Mouse (Mus musculus) limb, embryonic 14.5 days (tissue): Measurements from ENCODE around the gene Mlycd. TPM values are rescaled to one million over a fixed set of nuclear protein-coding genes. Genes with fewer than 3 reads are reported as not detected.

Experiments
- ATAC-seq: fragments of 200-750 bp; cut with Nextera tagmentation; 2 replicates; pipeline ENCODE4 v1.8.0; 2017; ENCODE audit warnings: low read depth, moderate number of reproducible peaks, moderate TSS enrichment; ENCODE audit not compliant: low FRiP score
- DNase-seq: peaks from one replicate; pipeline ENCODE4 v3.0.0-alpha.2; 2015; ENCODE audit warnings: low spot score
- H3K27ac ChIP-seq: fragments of 300-500 bp; sonication (generic); replicated peaks from 2 replicates; pipeline ENCODE4 v1.5.1; 2014; ENCODE audit warnings: low read depth, mild to moderate bottlenecking, low read length, moderate library complexity, mixed read lengths
- H3K27me3 ChIP-seq: fragments of 300-500 bp; sonication (generic); 2 replicates; pipeline ENCODE4 v1.6.1; 2014; ENCODE audit warnings: low read length, mixed read lengths; ENCODE audit not compliant: control insufficient read depth, insufficient read depth
- H3K36me3 ChIP-seq: fragments of 300-500 bp; sonication (generic); 2 replicates; pipeline ENCODE4 v1.6.1; 2014; ENCODE audit warnings: mild to moderate bottlenecking, low read length, moderate library complexity, mixed read lengths; ENCODE audit not compliant: control insufficient read depth, insufficient read depth
- H3K4me1 ChIP-seq: fragments of 300-500 bp; sonication (generic); 2 replicates; pipeline ENCODE4 v1.6.1; 2014; ENCODE audit warnings: antibody characterized with exemption, low read length, mixed read lengths; ENCODE audit not compliant: control insufficient read depth, insufficient read depth
- H3K4me2 ChIP-seq: fragments of 300-500 bp; sonication (generic); replicated peaks from 2 replicates; pipeline ENCODE4 v1.6.1; 2014; ENCODE audit warnings: low read depth, mild to moderate bottlenecking, low read length, moderate library complexity; ENCODE audit not compliant: severe bottlenecking
- H3K4me3 ChIP-seq: fragments of 300-500 bp; sonication (generic); replicated peaks from 2 replicates; pipeline ENCODE4 v1.5.1; 2014; ENCODE audit warnings: low read length
- H3K9ac ChIP-seq: fragments of 300-500 bp; sonication (generic); 2 replicates; pipeline ENCODE4 v1.6.1; 2014; ENCODE audit warnings: mild to moderate bottlenecking, low read depth, low read length, moderate library complexity; ENCODE audit not compliant: severe bottlenecking
- H3K9me3 ChIP-seq: fragments of 300-500 bp; sonication (generic); 2 replicates; pipeline ENCODE4 v1.6.1; 2016; ENCODE audit warnings: low read length; ENCODE audit not compliant: control insufficient read depth
- POLR2A ChIP-seq: fragments of 200-500 bp; IDR thresholded peaks from 2 replicates; pipeline ENCODE4 v1.8.0; 2012; ENCODE audit warnings: inconsistent platforms, mild to moderate bottlenecking, moderate library complexity, borderline replicate concordance; ENCODE audit not compliant: insufficient read depth, insufficient read length; ENCODE audit errors: extremely low read depth
- WGBS: fragments of 180-500 bp; shearing (Covaris S2); extraction: QIAGEN DNeasy Blood & Tissue Kit; methylation state at CpG from one replicate; pipeline ENCODE4 v1.1.7; 2014; 5-methylcytosine and 5-hydroxymethylcytosine counted together
- polyA plus RNA-seq, 2 experiments: library from polyadenylated mRNA; depleted of rRNA in 1 of 2; stranded (reverse) in 1 of 2; unstranded in 1 of 2; fragments of >200 nt; fragmentation: Nextera tagmentation in 1 of 2; extraction: Ambion mirVana in 1 of 2; gene quantifications; 2 replicates each; pipeline versions ENCODE4 v1.2.1 to v1.2.3; 2012 to 2014

Gene Mlycd
- polyA plus RNA-seq, 2 experiments: 13.6 to 19.1 TPM

DNA sequence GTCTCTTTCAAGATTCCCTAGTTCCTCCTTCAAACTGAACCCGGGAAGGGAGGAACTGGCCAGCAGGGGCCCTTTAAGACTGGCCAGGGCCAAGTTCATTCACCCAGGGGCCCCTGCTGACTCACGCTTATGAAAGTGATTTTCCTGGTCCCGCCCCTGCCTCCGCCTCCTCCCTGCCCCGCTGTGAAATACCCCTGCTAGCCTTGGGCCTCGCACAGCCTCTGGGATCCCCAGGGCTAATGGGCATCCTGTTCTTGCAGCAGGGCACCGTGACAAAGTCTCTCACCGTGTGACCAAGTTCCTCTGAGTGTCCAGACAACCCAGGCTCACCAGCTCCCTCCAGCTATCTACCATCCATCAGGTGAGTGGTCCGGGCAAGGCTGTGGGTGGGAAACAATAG lies 42.3 kb downstream of the Mlycd start:
- ATAC-seq: no peak
- TF ChIP-seq POLR2A: no peak

DNA sequence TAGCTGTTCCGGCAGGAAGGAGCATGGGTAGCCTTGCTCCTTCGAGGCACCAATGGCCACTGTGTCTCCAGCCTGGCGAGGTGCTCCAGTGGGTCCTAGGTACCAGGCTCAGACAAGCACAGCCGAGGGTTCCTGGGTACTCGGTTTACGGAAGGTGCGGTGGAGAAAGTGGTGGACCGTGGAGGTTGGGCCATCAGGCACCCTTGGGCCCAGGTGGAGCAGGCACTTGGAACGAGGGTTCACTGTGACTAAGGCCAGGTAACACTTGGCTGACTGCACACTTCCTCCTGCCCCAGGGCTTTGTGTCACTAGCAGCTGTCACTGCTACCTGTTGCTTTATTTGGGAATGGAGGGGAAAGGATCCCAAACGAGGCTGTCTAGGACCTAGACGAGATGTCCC lies 42.8 kb downstream of the Mlycd start:
- H3K4me3 ChIP-seq: no peak overlapping the region
- no peak for ATAC-seq
- 58% methylated on average over 11 of the region's 11 CpGs for WGBS
- no peaks in the 10 kb centered on the region for H3K9me3 ChIP-seq
- H3K36me3 ChIP-seq: no peaks in the 10 kb centered on the region
- no peak for DNase-seq
- no peak overlapping the region for H3K27ac ChIP-seq
- no peak for TF ChIP-seq POLR2A
- H3K9ac ChIP-seq: no peak overlapping the region
- no peaks in the 10 kb centered on the region for H3K27me3 ChIP-seq
- H3K4me2 ChIP-seq: no peak overlapping the region
- H3K4me1 ChIP-seq: peaks cover 7% of the 10 kb centered on the region; the same call in 1 of the 2 replicates

More for the DNA sequence above, 42.3 kb downstream of the Mlycd start:
- no peaks in the 10 kb centered on the region for H3K36me3 ChIP-seq
- H3K9ac ChIP-seq: no peak overlapping the region
- 9% methylated on average over 9 of the region's 9 CpGs for WGBS
- H3K4me3 ChIP-seq: no peak overlapping the region
- H3K27me3 ChIP-seq: no peaks in the 10 kb centered on the region
- H3K27ac ChIP-seq: no peak overlapping the region
- H3K4me1 ChIP-seq: peaks cover 7% of the 10 kb centered on the region; the same call in 1 of the 2 replicates
- 0 out of 2 replicates have a peak overlapping the region, but pooled peaks have one; percentile 15 for H3K4me2 ChIP-seq
- DNase-seq: no peak
- H3K9me3 ChIP-seq: no peaks in the 10 kb centered on the region

DNA sequence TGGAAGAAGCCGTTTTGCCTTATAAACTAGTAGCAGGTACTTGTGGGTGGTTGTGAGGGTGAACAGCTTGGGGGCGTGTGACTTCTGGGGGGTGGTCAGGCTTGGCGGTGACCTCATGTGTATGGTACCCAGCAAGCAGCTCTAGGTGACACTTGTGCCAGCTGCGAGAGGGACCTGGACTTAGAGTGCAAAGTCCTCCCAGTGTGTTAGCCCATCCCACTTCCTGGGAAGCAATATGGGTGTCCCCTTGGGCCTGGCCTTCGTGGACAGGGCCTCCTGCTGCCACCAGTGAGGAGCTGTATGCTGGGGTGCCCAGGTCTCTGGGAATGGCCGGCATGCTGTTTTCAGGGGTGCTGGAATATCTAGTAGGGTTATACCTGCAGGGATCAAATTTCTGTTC lies 44.2 kb downstream of the Mlycd start:
- no peak for TF ChIP-seq POLR2A
- no peak for DNase-seq
- Histone ChIP-seq H3K27me3 (no peaks in the 10 kb centered on the region), H3K4me3 (no peak overlapping the region), H3K9ac (no peak overlapping the region), H3K4me2 (no peak overlapping the region), H3K36me3 (no peaks in the 10 kb centered on the region), H3K9me3 (no peaks in the 10 kb centered on the region), H3K27ac (no peak overlapping the region), H3K4me1 (peaks cover 7% of the 10 kb centered on the region; the same call in 1 of the 2 replicates)
- 84% methylated on average over 6 of the region's 6 CpGs for WGBS
- ATAC-seq: no peak

DNA sequence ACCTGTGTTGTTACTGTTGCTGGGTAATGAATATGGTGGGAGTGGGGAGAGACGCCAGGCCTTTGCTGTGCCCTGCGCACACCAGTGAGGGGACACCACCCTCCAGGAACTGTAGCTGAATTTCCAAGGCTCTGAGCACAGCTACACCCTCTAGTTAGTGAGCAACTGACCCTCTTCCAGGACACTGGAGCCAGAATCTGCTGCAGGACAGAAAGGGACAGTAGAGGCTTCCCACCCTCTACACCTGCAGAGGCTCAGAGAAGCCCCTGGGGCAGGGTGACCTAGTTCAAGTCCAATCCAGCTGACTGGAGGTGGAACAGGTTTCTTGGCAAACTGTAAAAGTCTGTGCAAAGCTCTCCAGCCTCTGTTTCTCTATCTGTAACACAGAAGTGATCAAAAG lies 44.7 kb downstream of the Mlycd start:
- Histone ChIP-seq H3K27me3 (no peaks in the 10 kb centered on the region), H3K4me1 (peaks cover 7% of the 10 kb centered on the region; the same call in 1 of the 2 replicates), H3K36me3 (no peaks in the 10 kb centered on the region), H3K4me2 (no peak overlapping the region), H3K9me3 (no peaks in the 10 kb centered on the region), H3K27ac (no peak overlapping the region), H3K4me3 (no peak overlapping the region), H3K9ac (no peak overlapping the region)
- no peak for ATAC-seq
- TF ChIP-seq POLR2A: no peak
- no peak for DNase-seq
- WGBS: 92% methylated on average over 2 of the region's 2 CpGs

DNA sequence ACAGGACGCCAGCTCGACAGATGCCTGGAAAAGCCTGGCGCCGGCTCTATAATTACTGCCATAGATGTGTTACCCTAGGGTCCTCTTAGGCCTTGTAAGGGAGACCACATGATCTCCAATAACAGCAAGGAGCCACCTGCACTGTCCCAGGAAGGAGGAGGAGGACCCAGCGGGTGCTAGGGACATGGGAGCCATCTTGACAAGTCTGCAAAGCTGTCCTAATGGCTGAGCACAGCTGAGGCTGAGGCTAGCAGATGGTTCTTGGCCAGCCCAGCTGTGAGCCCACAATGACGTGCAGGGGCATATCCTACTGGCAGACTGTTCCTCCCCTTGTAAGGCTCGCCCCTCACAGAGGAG lies 45.2 kb downstream of the Mlycd start:
- H3K9me3 ChIP-seq: no peaks in the 10 kb centered on the region
- ATAC-seq: peak; percentile 36; the same call in 1 of the 2 replicates
- H3K9ac ChIP-seq: no peak overlapping the region
- DNase-seq: no peak
- TF ChIP-seq POLR2A: no peak
- 49% methylated on average over 7 of the region's 7 CpGs for WGBS
- H3K27ac ChIP-seq: no peak overlapping the region
- no peaks in the 10 kb centered on the region for H3K36me3 ChIP-seq
- no peak overlapping the region for H3K4me3 ChIP-seq
- H3K4me1 ChIP-seq: peaks cover 7% of the 10 kb centered on the region; the same call in 1 of the 2 replicates
- no peaks in the 10 kb centered on the region for H3K27me3 ChIP-seq
- no peak overlapping the region for H3K4me2 ChIP-seq
